8 mouse cellular contexts compared by ENCODE assay signal in the genomic region with DNA sequence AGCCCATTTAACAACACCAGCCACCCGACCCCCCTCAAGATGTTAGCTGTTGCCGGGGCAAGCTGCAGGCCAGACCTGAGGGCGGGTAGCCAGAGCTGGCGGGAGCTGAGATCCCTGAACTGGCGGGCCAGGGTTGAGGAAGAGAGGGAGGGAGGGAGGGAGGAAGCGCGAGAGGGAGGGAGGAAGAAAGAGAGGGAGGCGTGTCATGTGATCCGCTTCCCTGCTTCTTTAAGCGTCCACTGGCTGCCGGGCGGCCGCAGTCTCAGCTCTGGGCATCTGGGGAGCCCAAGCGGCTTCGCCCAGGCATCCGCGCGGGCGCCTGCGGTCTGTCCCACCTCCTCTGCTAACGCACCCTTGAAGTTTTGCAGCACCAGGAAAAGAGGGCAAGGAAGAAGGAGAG. TPM values are rescaled to one million over a fixed set of nuclear protein-coding genes. Genes with fewer than 3 reads are reported as not detected.
A peak's percentile ranks its signal among the peaks of the same experiment; 100 is the strongest.
DNase-seq lines count a peak whose midpoint lies in the region; ATAC-seq and TF ChIP-seq lines count a peak whose summit lies in the region.

A gene (plus strand): TSS at position 192 of the 400 bp plus-strand sequence.

- H3K4me2 ChIP-seq in forebrain, embryonic 14.5 days (ENCODE audit: low read length) = peak within 1 kb of the TSS; percentile 86
- peak within 1 kb of the TSS; percentile 69 for H3K4me2 ChIP-seq in liver, embryonic 16.5 days (ENCODE audit: low read depth, low read length)
- H3K4me2 ChIP-seq in neural tube, embryonic 12.5 days (replicated peaks) = peak within 1 kb of the TSS; percentile 92

- H3K4me1 ChIP-seq in E14TG2a.4 (replicated peaks; ENCODE audit: low read depth, low read length) = peaks cover 29% of the 10 kb centered on the region
- no peaks in the 10 kb centered on the region for H3K4me1 ChIP-seq in forebrain, embryonic 14.5 days (ENCODE audit: control insufficient read depth, insufficient read depth, low read length)
- no peaks in the 10 kb centered on the region for H3K4me1 ChIP-seq in liver, embryonic 16.5 days (ENCODE audit: control insufficient read depth, low read depth, low read length)
- peaks cover 9% of the 10 kb centered on the region for H3K4me1 ChIP-seq in neural tube, embryonic 12.5 days

- peak within 1 kb of the TSS; percentile 76 for H3K4me3 ChIP-seq in E14TG2a.4 (replicated peaks; ENCODE audit: low read length)
- H3K4me3 ChIP-seq in forebrain, embryonic 14.5 days (ENCODE audit: low read depth, low read length) = peak within 1 kb of the TSS; percentile 49
- H3K4me3 ChIP-seq in liver, embryonic 16.5 days (ENCODE audit: low read depth, low read length) = peak within 1 kb of the TSS; percentile 55
- peak within 1 kb of the TSS; percentile 51 for H3K4me3 ChIP-seq in neural tube, embryonic 12.5 days

- no peaks in the 10 kb centered on the region for H3K9me3 ChIP-seq in E14TG2a.4 (ENCODE audit: low read length)
- no peaks in the 10 kb centered on the region for H3K9me3 ChIP-seq in forebrain, embryonic 14.5 days (replicated peaks; ENCODE audit: control insufficient read depth, low read length)
- no peaks in the 10 kb centered on the region for H3K9me3 ChIP-seq in liver, embryonic 16.5 days (replicated peaks; ENCODE audit: control insufficient read depth, low read length)
- H3K9me3 ChIP-seq in neural tube, embryonic 12.5 days = no peaks in the 10 kb centered on the region

- under 1% methylated on average over 20 of the region's 21 CpGs for WGBS in forebrain, embryonic 14.5 days
- under 1% methylated on average over 21 of the region's 21 CpGs for WGBS in liver, embryonic 16.5 days (ENCODE audit: insufficient replicate concordance)
- WGBS in neural tube, embryonic 12.5 days = under 1% methylated on average over 19 of the region's 21 CpGs

- no peak within 1 kb of the TSS for H3K27ac ChIP-seq in forebrain, embryonic 14.5 days (ENCODE audit: low read depth, low read length)
- H3K27ac ChIP-seq in liver, embryonic 16.5 days (ENCODE audit: low read length) = no peak within 1 kb of the TSS
- 0 out of 2 replicates have a peak within 1 kb of the TSS, but pooled peaks have one; percentile 50 for H3K27ac ChIP-seq in neural tube, embryonic 12.5 days

- peak; percentile 33 for DNase-seq in c-Kit-positive CD71-positive TER-119-negative erythroid progenitor cells, embryonic 14.5 days (ENCODE audit: low read depth)
- peak; percentile 74 for DNase-seq in forebrain, embryonic 14.5 days (ENCODE audit: low spot score)
- peak; percentile 74 to 79 for DNase-seq in heart, postnatal 10 days
- peak; percentile 85 to 87 for DNase-seq in kidney, postnatal 36 days
- peak; percentile 29 for DNase-seq in testis, postnatal 14 days (ENCODE audit: low spot score)

- TF ChIP-seq CTCF in E14TG2a.4 (conservative IDR thresholded peaks at IDR 0.05; ENCODE audit: low read length) = no peak

- intact Hi-C loops in heart, postnatal 10 days (cut with DNase I) = no loop called here

- peak; percentile 87 for ATAC-seq in forebrain, embryonic 14.5 days
- peak; percentile 73 for ATAC-seq in liver, embryonic 16.5 days (ENCODE audit: low read depth)
- ATAC-seq in neural tube, embryonic 12.5 days (ENCODE audit: low FRiP score, low read depth) = peak; percentile 93

- H3K9ac ChIP-seq in forebrain, embryonic 14.5 days (ENCODE audit: low read length) = peak within 1 kb of the TSS; percentile 64
- H3K9ac ChIP-seq in liver, embryonic 16.5 days (ENCODE audit: low read depth, low read length) = peak within 1 kb of the TSS; percentile 13; the same call in 1 of the 2 replicates
- peak within 1 kb of the TSS; percentile 62 for H3K9ac ChIP-seq in neural tube, embryonic 12.5 days

- peaks cover 36% of the 10 kb centered on the region for H3K27me3 ChIP-seq in E14TG2a.4 (ENCODE audit: insufficient read depth, low read length)
- H3K27me3 ChIP-seq in forebrain, embryonic 14.5 days (replicated peaks; ENCODE audit: control insufficient read depth, insufficient read depth, low read length) = peaks cover 7% of the 10 kb centered on the region
- no peaks in the 10 kb centered on the region; the same call in 1 of the 2 replicates for H3K27me3 ChIP-seq in liver, embryonic 16.5 days (ENCODE audit: control insufficient read depth, insufficient read depth, low read depth, low read length)
- H3K27me3 ChIP-seq in neural tube, embryonic 12.5 days (replicated peaks) = no peaks in the 10 kb centered on the region

- no peaks in the 10 kb centered on the region for H3K36me3 ChIP-seq in E14TG2a.4 (ENCODE audit: insufficient read depth, low read length)
- H3K36me3 ChIP-seq in forebrain, embryonic 14.5 days (ENCODE audit: control insufficient read depth, insufficient read depth, low read length) = no peaks in the 10 kb centered on the region
- no peaks in the 10 kb centered on the region for H3K36me3 ChIP-seq in liver, embryonic 16.5 days (ENCODE audit: control insufficient read depth, insufficient read depth)
- H3K36me3 ChIP-seq in neural tube, embryonic 12.5 days = no peaks in the 10 kb centered on the region

RNA-seq across cellular contexts. Expression of the gene that starts here (rescaled TPM):
- 49.6 and 55.9 TPM in 2 replicates for polyA plus RNA-seq in forebrain, embryonic 14.5 days (2014; fragmentation: Nextera tagmentation; extraction: Ambion mirVana)
- total RNA-seq in heart, postnatal 10 days (2021) = 10 to 100 TPM; 77.9 to 87.8 TPM
- polyA plus RNA-seq in liver, embryonic 16.5 days (2015; fragmentation: Nextera tagmentation; extraction: Ambion mirVana) = 7.5 and 8.0 TPM in 2 replicates
- 94.9 and 102 TPM in 2 replicates for polyA plus RNA-seq in neural tube, embryonic 12.5 days (2016; fragmentation: Nextera tagmentation; extraction: Ambion mirVana)

Comparison
In these comparisons a context has a peak if more than half of its experiments do, and no peak if none do; other contexts are left out.
1. DNase-seq: peak in every context shown above with its lines; median percentile 86 in kidney, postnatal 36 days; 76 in heart, postnatal 10 days; 74 in forebrain, embryonic 14.5 days; 33 in c-Kit-positive CD71-positive TER-119-negative erythroid progenitor cells, embryonic 14.5 days; 29 in testis, postnatal 14 days.
2. H3K9ac ChIP-seq: peak in every context shown above with its lines; median percentile 64 in forebrain, embryonic 14.5 days; 62 in neural tube, embryonic 12.5 days; 13 in liver, embryonic 16.5 days.